Mouse (Mus musculus): Measurements from ENCODE around the gene St3gal5.

The St3gal5 gene

DNA sequence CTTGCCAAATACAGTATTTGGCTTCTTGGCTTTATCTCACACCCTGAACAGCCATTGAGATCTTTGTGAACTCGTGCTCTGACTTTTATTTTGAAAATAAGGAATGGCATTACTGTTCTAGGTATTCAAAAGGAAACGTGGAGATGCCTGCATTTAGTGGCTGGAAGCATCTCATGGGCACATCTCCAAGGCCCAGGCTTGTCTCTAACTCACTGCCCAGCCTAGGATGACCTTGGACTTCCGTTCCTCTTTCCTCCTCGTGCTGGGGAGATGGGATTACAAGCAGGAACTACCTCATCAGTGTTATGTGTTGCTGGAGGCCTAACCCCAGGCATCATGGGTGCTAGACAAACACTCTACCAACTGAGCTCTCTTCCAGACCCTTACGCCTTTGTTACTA is 105.9 kb downstream of the St3gal5 start:
- no peak for DNase-seq (ENCODE audit: low read depth, low spot score)
